Mouse (Mus musculus): ENCODE measurements at regions not wholly inside any gene's neighbourhood (a gene's known extent, or its start where the extent isn't known, plus 50 kb on each side); places are given as distances from the start of the nearest gene placed in this dataset.

DNA sequence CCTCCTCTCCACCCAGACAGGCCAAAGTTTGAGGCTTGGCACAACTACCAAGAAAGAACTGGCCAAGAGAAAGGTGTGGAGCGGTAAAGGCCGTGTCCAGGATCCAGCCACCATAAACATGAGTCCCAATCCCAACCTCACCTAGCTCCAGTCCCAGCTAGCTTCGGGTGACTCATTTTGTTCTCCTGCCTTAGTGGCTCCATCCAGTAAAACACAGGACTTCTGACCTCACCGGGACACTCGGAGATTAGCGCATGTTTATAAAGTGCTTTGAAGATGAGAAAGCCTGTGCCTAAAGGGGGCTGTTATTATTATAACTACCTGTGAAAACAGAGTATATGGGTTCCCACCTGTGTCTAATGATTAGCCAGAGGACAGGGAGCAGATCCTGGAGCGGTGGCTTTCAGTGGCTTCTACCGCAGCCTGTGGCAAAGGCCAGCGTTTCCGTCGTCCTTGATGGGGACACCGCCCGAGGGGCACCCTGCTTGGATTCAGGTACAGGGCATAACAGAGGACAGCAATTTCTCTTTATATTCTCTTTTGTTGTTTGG lies 311.9 kb downstream of the Sox9 start:
- no peak for DNase-seq (ENCODE audit: low spot score)

DNA sequence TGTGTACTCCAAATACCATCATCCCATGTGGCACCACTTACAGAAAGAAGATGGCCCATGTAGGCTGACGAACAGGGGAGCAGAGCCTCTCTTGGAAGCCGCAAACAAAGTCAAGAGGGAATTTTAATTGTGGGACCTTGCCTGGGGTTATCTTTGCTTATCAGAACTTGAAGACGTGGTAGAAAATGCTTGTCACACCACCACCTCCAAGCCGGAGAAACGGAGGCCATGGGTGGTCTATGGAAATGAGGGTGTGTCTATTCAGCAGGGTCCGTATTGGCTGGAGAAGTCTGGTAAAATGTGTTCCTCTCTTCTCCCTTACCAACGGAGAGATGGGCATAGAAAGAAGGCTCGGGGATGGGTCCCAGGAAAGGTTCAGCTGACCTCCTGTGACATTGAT lies 313.6 kb downstream of the Sox9 start:
- no peak for DNase-seq (ENCODE audit: low spot score)

DNA sequence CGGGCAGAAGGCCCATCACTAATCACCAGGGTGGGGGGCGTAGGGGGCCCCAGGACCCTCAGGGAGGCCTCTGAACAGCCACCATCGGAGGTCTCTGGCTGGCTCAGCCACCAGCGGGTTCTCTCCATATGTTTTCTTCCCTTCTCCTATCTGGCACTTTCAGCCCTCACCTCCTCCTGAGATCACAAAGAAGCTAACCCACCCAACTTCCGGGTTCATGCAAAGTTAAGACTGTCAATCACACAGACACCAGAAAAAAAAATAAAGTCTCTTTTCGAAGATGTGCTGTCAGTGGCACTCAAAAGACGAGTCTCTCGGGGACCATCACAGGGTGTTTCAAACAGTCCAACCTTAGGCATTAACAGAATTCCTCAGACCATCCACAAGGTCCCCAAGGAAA lies 314.2 kb downstream of the Sox9 start:
- no peak for DNase-seq (ENCODE audit: low spot score)

DNA sequence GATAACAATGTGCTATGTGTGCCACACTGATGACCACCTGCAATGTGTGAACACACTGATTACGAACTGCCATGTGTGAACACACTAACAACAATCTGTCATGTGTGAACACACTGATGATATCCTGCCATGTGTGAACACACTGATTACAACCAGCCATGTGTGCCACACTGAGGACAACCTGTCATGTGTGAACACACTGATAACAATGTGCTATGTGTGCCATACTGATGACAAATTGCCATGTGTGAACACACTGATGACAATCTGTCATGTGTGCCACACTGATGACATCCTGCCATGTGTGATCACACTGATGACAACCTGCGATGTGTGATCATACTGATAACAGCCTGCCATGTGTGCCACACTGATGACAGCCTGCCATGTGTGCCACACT lies 316.3 kb downstream of the Sox9 start:
- DNase-seq (ENCODE audit: low spot score): no peak

DNA sequence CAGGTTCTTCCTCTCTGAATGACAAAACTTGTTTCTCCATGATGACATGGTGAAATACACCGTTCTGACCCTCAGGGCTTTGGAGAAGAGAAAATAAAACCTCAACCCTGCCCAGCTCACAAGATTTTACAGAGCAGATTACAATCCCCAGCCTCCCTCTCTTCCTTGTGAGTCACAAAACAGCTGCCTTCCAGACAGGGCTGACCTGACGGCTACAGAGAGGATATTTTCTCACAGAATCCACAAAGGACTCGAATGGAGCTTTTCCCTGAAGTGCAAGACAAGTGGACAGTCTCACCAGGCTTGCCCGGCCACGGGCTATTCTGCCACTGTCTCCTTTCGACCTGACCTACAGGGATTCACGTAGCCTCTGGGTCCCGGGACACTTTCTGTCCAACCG lies 318.8 kb downstream of the Sox9 start:
- peak; percentile 32 for DNase-seq (ENCODE audit: low spot score)

DNA sequence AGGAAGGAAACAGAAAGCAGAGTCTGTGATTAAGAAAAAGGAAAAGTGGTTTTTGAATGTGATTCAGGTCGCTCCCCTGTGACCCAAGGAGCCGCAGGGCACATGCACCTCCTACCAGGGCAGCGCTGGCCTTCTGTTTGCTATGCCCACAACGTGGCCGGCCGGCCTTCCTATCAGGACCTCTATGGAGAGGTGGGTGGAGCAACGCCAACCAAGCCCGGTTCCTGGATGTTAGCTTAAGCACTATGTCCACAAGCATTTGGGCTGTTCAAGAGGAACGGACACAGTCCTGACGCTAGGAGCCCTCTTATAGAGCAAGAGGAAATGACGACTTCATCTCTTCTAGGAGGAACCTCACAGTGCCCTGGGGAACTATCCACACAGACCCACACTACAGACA lies 319.5 kb downstream of the Sox9 start:
- DNase-seq (ENCODE audit: low spot score): peak; percentile 68

DNA sequence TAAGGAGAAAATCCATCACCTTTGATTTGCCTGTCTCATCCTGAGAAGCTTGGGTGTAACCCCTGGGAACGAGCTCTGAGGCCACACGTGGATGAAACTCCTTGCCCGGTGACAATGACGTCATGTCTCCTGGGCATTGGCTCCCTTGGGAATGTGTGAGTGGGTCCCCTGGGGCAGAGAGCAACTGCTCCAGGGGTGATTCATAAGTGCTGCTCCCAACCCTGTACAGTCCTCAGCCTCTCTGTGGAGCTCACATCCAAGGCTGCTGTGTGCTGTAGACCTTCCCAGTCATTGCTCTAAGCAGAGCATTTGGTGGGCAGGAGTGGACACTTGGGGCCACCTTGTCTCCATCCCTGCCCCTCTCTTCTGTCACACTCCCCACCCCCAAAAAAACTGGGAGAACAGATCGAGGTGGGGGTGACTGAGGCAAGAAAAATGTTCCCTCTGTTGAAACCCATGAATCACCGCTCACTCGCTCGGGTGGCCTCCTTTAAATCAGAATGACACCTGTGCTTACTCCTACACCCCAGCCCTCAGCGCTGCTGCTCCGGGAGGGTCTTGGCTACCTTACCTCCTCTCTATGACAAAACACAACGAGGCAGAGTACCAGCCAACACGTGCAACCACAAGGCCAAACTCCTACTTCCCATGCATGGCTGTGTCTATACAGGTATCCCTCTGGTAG lies 321.3 kb downstream of the Sox9 start:
- no peak for DNase-seq (ENCODE audit: low spot score)

DNA sequence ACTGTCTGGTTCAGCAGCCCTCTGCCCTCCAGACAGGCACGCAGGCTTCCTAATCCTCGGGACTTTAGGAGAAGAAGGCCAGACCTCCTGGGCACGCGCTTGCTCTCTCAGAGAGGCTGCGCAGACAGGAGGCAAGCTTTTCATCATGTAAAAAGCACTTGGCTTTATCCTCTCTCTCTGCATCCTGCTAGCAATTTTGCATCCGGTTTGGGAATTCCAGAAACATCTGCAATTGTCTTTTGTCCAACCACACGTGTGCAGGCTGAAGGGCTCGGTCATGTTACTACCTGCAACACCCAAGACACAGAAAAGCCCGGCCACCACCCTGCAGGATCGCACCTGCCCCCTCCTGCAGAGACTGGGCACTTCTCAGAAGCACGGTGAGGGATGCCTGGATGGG lies 323.3 kb downstream of the Sox9 start:
- DNase-seq (ENCODE audit: low spot score): no peak

DNA sequence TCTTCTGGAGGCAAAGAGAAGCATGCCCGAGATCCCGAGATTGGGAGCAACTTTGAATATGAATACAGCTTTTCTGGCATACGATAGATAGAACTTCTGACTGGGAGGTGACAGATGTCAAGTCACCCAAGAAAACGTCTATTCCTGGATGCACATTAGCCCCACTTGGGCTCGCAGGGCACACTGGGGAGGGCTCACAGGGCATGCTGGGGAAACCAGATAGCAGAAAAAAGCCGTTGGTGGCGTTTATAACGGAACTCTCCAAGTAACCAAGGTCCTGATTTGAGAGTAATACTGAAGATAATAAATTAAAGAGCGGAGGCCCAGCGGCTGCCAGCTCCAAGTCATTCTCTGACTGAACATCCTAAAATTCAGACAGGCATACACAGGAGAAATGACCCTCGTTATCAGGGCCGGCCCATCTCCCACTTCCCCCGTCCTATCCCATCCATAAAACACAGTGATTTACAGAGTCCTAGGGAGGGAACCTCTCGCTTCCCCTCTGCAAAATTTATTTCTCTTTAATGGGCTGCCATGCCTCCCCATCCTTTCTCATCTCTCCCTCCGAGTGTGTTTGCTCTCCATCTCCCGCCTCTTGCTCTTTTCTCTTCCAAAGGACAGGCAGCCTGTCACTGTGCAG lies 325.3 kb downstream of the Sox9 start:
- no peak for DNase-seq (ENCODE audit: low spot score)

DNA sequence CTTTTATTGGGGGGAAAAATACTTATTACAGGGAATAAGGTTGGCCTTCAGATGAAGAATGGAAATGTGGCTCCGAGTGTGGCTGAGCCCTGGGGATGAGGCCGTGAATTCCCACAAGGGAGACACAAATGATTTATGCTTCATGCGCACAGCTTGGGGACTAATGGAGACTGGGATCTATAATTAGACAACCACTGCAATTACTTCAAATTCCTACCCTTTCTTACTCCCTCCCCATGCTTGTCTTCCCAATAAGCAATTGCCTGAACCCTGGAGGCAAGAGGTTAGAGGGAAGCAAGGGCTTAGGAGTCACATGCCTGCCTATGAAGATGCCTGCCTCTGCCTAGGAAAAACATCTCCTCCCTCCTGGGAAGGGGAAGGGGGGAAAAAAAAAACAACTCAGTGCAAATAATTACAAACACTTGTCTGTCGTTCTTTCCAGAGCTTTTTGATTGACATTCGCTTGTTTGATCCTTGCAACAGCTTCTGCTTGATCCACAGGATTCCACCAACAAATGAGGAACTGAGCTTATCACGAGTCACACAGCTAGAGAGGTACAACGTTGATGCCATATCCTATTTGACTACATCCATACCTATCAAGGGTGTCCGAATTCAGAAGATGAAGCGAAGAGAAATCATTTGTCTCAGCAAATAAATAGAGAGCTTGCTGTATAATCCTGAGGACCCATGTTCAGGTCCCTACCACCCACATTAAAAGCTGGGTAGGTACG lies 326.1 kb downstream of the Sox9 start:
- no peak for DNase-seq (ENCODE audit: low spot score)

DNA sequence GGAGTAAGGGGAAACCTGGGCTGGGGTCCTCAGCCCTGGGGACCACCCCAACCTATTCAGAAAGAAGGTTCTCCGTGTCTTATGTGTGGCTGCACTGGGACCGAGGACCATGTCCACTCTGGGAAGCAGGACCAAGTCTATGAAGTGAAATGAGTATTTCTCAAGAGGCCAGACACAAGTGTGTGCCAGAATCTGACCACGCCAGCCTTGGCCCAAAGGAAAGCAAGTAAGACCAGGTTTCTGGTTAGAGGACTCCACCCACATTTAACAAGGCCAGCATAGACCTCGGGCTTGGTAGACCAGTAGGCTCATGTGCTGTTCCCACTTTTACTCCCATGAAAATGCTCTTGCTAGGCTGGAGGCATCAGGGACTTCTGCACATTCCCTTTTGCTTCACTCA lies 327.1 kb downstream of the Sox9 start:
- DNase-seq (ENCODE audit: low spot score): no peak

DNA sequence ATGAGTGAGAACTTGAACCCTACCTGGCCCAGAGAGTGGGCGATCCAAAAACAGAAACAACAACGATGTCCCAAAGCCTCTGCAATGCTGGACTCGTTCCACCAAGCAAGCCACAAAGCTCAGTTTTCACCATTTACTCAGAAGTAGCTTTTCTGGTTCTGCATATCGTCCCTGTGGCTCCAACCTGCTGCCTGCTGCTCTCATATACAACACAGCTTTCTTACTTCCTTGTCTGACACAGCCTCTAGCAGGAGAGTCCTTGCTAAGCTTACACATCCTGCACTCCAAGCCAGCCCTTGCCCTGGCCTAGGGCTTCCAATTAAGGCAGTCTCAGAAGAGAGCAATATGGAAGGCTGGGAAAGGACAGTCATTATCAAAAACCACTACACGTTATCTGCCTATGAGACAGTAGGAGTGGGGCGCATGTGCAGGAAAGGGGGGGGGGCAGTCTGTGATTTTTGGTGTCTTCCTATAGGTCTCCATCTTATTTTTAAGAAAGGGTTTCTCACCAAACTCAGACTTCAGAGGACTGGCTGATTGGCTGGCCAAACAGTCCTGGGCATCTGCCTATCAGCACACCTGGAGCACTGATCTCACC lies 331.3 kb downstream of the Sox9 start:
- peak; percentile 56 for DNase-seq (ENCODE audit: low spot score)

DNA sequence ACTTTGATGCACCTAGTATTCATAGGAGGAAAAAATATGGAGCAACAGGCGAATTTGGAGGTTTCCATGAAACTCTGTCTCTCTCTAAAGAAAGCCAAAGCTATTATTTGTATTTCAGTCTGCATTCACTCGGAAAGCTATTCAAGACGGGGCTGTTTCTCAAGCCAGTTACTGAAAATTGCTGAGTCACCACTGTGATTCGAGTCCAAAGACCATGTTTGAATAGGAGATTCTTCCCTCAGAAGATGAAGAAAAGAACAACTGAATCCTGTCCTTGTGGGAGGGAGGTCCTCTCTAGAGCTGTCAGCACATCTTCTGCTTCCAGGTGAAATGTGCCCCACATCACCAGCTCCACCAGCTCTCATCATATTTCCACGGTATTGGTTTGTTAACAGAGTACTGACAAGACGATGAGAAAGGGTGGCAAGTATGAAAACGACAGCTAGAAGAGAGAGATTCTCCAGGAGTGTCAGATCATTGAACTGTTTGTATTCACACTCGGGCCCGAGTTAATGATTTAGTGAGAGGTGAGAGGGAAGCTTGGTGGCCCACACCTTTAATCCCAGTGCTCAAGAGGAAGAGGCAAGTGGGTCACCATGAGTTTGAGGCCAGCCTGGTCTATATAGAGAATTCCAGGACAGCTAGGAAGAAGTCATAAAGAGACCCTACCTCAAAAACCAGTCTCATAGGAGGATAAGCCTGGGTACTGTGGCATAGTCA lies 335.3 kb downstream of the Sox9 start:
- DNase-seq (ENCODE audit: low spot score): no peak

DNA sequence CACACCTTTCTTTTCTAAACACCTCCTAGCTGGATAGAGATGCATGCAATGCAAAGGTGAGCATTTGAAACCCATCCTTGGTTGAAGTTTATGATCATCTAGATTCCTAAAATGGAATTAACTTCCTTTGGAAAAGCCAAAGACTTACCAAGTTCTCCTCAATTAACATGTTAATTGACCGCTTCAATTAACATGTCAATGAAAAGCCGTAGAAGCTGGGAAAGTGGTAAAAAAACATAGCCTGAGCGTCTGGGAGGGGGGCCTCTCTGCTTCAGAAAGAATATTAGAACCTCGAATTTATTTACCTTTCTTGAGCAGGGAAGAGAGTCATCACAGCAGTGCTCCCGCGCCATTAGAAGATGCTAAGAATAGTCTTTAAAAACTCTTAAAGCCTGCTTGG lies 338.5 kb downstream of the Sox9 start:
- DNase-seq (ENCODE audit: low spot score): no peak

DNA sequence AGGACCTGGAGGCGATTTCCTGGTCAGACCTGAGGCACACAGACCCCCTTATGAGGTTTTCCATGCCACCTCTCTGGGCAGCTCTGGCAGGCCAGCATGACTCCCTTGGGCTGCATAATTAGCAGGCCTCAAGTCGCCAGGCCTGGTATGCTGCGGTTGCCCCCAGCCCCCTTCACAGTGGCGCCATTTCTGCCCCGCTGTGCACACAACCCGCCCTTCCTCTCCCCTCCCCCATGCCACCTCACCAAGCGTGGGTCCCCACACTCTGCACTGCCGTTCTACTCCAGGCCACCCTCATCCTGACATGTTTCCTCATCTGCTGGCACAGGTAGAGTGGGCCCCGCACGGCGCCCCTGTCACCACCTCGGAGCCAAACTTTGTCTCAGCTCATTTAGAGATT lies 339.3 kb downstream of the Sox9 start:
- no peak for DNase-seq (ENCODE audit: low spot score)

DNA sequence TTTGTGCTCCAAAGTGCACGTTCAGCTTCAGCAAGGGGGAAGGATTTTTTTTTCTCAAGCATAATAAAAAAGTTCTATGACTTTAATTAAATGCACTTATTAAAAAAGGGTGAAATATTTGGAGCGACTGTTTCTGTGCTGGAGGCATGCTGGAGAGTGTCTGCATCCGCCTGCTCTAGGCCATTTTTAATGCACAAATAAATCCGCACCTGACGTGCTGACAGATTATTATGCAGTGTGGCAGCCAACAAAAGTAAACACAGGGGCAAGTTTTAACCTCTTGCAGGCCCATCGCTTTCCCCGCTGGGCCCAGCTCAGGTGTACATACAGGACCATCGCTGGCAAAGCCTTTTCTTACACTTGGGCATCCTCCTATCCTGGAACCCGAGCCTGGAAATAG lies 340.1 kb downstream of the Sox9 start:
- no peak for DNase-seq (ENCODE audit: low spot score)

DNA sequence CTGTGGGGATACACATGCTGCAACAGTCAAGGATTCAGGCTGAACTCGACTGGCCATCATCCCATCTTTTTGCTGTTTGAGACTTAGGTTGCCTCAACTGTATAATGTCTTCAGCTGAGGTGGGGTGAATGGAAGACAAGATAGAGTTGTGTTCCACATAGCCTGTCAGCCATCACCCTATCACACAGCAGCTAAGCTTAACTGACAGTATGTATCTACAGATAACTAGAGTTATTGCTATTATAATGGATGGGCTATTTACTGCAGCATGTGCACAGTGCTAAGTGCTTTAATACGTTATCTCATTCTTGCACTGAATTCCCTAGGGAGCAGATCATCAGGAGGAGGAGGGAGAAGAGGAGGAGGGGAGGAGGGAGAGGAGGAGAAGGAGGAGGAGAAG lies 340.9 kb downstream of the Sox9 start:
- no peak for DNase-seq (ENCODE audit: low spot score)

DNA sequence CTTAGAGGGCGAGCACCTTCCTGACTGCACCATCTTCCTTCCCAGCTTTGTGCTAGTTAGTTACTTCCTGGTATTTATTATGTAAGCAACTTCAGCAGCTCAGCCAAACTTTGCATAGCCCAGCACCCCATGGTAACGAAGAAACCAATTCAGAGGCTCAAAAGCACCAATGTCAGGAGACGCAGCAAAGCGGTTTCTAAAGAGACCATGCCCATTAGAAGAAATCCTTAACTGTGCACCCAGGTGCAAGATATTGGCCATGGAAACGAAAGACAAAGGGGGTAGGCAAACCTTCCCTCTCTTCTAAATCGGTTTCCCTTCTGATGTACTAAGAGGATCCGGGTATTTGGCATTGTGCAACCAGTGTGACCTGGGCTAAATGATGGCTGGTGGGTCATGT lies 343.8 kb downstream of the Sox9 start:
- DNase-seq (ENCODE audit: low spot score): no peak

DNA sequence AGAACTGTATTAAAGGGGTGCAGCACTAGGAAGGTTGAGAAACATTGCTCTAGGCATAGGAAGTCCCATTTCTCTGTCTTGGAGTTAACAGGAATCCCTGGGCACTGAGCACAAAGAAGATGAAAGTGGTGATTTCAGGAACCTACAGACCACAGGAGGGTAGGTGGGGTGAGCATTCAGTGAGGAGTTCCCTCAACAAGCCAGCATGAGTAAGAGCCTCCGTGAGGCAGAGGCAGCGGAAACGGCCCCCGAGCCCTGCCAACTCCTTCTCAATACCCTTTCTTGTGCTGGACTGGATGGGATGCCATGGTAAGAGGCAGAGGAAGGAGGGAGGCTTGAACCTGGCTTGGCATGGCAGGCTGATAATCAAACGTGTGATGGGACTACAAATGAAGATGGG lies 347.2 kb downstream of the Sox9 start:
- no peak for DNase-seq (ENCODE audit: low spot score)

DNA sequence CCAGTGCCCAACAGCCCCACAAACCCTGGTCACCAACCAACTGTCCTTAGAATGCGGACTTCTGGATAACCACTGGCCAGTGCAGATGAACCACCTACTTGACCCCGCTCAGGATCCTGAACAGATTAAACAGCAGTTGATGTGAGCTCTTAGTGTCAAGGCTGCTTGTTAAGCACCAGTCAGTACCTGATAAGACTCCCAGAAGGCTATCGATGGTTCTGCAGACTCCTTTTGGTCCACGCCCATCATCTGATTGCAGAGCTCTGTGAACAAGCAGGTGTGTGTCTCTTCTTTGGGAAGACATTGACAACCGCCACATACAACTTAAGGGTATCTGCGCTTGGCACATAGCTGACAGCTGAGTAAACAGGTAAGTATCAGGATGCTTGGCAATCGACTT lies 348.0 kb downstream of the Sox9 start:
- DNase-seq (ENCODE audit: low spot score): no peak

DNA sequence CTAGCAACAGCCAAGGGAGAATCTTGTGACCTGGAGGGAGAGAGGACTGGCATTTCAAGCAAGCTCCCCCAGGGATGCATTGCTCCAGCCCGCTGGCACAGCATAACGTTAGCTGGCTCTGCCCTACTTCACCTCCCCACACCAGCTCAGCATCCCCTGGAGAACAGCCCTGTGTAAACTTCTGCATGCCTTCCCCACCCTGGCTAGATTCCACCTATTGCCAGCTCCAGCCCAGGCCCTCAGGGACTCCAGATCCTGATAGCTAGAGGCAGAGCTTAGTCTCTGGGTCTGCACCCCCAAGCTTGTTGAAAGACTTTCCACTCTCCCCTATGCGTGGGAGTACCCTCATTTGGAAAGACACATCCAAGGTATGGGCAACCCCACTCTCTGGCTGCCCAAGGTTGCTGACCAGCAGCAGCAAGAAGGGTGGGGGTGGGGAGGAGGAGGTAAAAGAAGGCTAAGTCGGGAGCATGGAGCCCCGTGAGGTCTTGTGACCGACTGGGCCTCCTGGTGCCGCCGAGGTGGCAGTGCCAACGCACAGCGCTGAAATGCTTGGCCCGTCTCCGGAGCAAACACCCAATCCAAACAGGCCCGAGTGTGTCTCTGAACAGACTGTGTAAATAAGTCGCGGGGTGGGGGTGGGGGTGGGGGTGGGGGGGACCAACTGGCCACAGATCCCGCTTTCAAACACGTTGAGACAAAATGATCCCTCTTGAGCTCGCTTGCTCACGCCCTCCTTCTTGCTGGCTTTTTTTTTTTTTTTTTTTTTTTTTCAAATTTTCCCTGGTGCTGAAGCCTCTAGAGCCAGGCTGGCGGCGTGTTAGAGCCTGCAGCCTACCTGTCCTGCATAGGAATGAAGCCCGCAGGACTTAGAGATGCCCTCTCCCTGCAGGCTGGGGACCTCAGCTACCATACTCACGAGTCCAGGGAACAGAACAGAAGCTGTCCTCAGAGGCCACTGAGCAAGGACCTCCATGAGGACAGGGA lies 350.3 kb downstream of the Sox9 start:
- peak; percentile 64 for DNase-seq (ENCODE audit: low spot score)

All from urinary bladder, postnatal 14 days (tissue).